Mouse (Mus musculus) left cerebral cortex, adult 11 months (tissue): ENCODE data around the gene Mcm10.
"Not testable (repeated sequence)": the region's sequence is repeated elsewhere in the genome, so short reads cannot be mapped to it uniquely, and the experiment has no call there.

ENCODE experiments used
- DNase-seq: peaks from one replicate; pipeline ENCODE4 v3.0.0; 2022; ENCODE audit warnings: low spot score

Gene Mcm10

DNA sequence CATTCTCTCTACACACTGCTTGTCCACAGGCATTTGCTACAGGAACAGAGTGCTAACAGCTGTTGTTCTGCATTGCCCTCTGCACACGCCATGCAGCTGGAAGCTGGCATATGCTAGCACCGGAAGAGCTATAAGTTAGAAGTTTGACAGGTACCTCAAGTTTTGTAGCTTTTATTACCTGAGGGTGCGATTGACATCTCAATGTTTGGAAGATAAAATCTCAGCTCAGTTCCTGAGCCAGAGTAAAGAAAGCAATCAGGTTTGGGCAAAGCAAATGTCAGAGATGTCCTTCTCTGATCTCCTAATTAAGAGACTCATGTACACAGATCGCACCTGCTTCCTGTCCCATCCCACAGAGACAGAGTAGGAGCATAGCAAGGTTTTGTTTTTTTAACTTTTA, 25.8 kb downstream of the Mcm10 start:
- DNase-seq: no peak

DNA sequence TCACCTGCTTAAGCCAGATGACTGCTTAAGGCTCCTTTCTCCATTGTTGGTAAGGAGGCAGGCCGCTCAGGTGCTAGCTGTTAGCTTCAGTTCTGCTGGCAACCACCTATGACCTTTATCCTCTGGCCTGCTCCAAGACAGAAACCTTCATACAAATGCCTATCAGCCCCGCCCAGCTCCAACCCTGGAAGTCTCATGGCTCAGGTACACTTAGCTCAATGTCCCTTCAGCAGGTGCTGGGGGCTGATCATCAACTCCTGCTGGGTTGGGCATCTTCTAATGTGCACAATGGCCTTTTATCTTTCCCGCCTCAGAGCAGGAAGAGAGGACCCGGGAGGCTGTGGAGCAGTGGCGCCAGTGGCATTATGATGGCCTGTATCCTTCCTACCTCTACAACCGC, 27.6 kb downstream of the Mcm10 start:
- DNase-seq: no peak

DNA sequence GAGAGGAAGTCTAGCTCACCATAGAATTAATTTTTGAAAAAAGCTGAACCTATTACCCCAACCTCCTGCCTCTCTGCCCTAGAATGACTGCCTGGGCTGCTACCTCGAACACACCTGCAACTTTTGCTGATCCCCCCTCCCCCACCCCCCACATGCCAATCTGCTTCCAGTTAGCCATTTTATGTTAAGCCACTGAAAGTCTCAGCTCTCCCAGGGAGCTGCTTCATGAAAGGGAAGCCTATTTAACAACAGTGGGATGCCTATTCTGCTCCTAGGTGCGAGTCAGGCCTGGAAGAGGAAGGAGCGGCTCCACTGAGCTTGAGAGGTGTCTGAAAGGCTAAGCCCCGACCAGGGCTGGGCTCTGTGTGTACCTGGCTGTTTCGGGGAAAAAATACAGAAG, 28.6 kb downstream of the Mcm10 start:
- DNase-seq: no peak

DNA sequence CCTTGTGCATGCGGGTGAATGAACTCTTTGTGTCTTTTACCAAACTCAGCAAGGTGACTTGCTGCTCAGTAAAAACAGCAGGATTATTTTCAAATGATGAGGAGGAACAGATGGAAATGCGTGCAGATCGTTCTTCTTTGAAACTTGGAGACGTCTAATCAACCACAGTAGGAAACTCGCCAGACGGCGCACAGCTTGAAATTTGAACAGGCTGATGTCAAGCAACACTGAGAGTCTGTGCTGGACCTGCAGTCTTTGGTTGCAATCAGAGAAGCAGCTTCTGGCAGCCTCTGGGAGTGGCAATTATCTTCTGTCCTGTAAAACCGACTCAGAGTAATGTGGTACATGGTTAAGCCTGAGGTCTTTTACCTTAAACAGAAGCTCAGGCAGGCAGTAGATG, 34.5 kb downstream of the Mcm10 start:
- DNase-seq: no peak

DNA sequence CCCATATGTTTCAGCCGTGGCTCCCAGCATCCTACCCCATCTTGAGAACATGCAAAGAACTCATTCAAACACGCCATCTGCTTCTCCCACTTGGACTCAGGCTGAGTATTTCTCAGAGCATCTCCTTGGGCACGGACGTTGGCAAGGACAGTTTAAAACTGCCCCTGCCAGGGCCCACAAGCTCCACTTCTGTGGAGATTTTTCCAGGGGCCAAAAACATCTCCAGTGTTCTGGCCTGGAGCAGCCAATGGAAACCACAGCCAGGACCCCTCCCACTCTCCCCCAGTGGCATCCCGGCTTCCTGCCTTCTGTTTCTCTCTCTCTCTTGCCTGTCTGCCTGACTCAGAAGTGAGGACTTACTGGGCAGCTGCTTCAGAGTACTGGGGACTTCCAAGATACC, 36.8 kb downstream of the Mcm10 start, which contains the start of gene Ucma:
Gene Ucma (plus strand): TSS at position 316 of the 400 bp plus-strand sequence.
- DNase-seq: no peak

DNA sequence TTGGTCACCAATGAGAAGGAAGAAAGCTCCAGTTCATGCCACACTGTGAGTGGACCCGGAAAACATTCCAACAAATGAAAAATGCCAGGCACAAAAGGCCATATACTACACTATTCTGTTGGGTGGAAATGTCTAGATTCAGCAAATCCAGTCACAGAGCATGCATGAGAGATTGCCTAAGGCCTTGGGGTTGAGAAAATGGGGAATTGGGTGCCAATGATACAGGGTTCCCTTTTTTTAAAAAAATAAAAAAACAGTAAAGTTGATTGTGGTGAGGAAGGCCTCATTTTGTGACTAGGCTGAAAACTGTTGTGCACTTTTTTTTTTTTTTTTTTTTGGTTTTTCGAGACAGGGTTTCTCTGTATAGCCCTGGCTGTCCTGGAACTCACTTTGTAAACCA, 43.5 kb downstream of the Mcm10 start:
- DNase-seq: no peak

DNA sequence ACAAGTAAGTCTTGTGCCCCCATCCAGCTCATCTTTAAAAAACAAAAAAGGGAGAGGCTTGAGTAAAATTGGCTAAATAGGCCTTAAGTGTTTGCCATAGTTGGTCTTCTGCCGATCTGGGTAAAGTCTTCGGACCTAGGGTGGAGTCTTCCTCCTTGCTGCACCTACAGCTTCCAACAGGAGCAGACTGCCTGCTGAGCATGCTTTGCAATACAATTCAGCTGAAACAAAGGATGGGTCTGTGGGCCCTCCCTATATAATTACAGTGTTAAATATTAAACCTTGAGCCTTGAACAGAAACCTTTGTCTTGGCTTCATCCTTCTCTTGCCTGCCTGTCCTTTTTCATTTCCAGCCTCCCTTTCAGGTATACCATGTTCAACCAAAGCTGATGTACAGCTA, 44.8 kb downstream of the Mcm10 start:
- DNase-seq: no peak

DNA sequence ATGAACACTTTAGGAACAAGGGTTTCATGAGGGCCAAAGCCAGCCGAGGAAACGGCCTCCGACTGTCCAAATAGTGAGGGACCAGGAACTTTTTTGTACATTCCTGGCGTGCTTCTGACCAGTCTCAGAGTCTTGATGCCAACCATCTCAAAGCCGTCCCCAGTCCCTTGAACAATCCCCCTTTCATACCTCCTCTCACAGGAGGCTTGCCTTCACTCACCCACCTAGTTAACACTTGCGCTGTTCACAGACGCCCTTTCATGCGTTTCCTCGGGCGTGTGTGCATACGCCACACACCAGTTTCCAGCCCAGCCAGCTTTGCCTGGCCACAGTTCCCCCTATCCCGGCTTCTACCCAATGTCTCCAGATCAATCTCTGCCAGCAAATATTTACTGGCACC, 54.6 kb downstream of the Mcm10 start:
- no peak for DNase-seq

DNA sequence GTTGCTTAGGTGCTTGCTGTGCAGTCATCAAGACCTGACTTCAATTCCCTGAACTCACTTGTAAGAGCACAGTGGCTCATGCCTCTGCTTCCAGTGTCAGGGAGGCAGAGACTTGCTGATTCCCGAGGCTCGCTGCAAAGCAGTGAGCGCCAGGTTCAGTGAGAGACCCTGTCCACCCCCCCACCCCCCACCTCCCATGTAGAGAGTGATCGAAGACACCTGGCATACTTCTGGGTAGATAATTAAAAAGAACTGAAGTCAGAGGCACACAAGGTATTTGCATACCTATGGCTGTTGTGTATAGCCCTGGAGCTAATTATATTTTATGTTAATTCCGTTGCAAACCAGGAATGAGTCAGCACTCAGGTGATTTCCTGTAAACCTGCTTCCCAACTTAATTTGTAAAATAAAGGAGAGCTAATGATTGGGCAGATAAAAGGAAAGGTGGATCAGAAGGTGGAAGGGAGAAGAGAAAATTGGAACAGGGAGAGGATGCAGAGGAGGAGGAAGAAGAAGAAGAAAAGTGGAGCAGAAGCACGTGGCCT, 58.3 kb downstream of the Mcm10 start:
- DNase-seq: no peak

DNA sequence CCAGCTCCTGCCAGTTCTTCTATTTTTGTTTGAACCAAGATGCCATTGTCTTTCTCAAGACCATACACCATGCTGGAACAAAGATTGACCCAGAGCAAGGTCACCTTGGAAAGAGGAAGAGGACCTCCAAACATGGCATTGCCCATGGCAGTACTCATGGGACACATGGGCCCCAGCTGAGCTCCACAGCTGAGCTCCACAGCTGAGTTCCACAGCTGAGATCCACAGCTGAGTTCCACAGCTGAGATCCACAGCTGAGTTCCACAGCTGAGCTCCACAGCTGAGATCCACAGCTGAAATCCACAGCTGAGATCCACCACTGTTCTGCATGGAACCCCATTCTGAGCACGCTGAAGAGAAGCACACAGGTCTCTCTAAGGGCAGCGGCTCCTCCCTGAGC, 61.6 kb downstream of the Mcm10 start:
- DNase-seq: no peak

DNA sequence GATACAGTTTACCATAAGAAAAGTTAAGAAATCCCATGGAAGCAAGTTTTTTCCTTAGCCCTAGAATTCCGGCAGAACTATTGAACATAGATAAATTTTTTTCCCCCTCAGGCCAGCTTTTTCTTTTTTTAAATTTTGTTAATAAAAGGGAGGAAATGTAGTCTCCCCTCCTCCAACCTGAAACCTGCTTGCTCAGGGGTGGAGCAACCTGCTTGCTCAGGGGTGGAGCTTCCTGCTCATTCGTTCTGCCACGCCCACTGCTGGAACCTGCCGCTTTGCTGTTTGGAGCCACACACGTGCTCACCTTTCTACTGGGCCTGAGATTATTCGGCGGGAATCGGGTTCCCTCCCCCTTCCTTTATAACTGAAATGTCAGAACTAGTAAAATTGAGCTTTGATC, 62.9 kb downstream of the Mcm10 start:
- not testable (repeated sequence) for DNase-seq

DNA sequence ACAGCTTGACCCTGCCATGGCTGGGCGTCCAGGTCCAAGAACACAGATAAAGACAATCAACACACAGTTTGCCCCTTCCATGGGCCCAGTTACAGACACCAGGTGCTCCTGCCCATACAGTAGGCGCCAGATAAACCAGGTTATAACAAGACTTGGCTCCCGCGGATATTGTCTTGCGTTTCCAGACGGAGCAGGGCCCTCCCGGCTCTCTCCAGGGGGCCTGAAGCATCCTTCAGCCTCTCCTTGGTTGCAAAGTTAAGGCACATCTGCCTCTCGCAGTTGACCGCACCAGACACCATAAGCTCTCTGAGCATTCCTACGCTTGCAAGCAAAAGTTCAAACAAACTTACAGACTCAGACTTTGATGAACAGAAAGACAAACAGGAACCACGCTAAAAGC, 71.7 kb downstream of the Mcm10 start:
- no peak for DNase-seq
